Mouse (Mus musculus) urinary bladder, postnatal 4 days (tissue): ENCODE measurements around the gene Nlrp9b.
"Not testable (repeated sequence)": the region's sequence is repeated elsewhere in the genome, so short reads cannot be mapped to it uniquely, and the experiment has no call there.

ENCODE experiments used
- DNase-seq, 2 experiments: peaks; one replicate each; pipeline ENCODE4 v3.0.0; 2021 to 2022; ENCODE audit warnings: low spot score in 2 of 2

Nlrp9b gene

DNA sequence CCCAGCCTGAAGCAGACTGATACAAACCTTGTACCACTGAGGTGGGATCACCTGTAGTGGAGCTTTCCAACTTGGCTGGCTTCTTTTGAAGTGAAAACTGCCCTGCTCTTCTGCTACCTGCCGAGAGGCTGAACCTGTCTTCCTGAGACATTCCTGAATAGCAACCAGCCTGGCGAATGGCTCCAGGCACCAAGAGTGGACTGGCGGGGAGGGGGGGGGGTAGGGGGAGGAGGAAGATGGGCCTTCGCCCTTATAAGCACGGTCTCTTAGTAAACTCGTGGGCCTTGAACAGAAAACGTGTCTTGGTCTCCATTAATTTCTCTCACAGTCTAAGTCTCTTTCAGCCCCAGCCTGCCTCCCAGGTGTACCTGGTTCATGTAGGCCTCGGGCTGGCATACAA, at the start of gene Nlrp9b:
Nlrp9b (plus strand) TSS at position 301 of the 400 bp plus-strand sequence.
- not testable (repeated sequence) for DNase-seq

DNA sequence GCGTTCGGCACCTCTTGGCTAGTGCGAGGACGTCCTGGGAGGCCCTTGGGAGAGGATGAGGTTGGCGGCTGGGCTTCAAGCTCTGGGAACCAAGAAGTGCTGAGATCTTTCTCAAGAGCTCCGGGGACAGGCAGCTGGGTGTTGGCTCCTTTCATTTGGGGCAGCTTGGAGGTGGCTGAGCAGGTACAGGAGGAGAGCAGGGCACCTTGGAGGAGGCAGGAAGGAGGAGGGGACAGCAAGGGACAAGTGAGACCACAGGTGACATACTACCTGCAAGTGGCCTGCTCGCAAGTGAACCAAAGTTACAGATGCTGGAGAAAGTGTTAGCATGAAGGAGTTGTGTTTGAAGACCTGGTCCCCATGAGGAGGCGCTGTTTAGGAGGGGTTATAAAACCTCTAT, 46.6 kb upstream of the Nlrp9b start:
- no peak for DNase-seq

DNA sequence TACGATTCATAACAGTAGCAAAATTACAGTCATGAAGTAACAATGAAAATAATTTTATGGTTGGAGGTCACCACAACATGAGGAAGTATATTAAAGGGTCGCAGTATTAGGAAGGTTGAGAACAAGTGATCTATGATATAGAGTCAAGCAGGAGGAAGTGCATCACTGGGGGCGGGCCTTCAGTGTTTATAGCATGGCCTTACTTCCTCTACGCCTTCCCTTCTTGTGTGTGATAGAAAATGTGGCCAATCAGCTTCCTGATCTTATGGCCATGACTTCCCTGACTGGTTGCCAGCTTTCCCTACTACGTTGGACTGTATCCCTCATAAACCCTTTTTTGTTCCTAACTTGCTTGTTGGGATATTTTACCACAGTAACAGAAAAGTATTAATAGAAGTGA, 46.1 kb upstream of the Nlrp9b start:
- DNase-seq: no peak

DNA sequence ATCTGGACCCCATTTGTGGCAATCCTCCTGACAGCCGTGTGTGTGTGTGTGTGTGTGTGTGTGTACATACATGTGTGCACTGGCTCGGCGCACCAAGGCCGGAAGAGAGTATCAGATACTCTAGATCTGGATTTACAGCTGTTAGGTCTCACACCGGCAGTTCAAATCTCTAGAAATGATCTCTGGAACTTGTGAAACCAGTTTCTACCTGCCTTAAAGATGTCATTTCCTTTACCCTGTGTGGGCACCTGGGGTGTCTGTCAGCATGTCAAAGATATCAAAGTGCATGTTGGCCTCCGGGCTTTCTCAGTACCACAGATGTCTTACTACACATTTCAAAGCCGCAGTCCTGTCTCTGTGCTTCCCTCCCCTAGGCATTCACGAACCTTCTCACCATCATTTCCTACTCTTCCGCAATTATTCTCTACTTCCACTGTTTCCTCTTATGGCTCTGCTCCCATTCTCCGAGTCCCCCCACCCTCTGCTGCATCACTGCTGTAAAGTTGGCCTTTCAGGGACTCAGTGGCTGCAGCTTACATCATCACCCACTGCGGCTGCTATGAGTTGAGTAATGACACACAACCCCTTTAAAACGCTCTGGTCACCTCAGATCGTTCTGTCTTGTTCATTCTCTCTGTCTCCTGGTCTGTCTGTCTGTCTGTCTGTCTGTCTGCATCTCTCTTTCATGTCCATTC, 45.3 kb upstream of the Nlrp9b start:
- no peak for DNase-seq

DNA sequence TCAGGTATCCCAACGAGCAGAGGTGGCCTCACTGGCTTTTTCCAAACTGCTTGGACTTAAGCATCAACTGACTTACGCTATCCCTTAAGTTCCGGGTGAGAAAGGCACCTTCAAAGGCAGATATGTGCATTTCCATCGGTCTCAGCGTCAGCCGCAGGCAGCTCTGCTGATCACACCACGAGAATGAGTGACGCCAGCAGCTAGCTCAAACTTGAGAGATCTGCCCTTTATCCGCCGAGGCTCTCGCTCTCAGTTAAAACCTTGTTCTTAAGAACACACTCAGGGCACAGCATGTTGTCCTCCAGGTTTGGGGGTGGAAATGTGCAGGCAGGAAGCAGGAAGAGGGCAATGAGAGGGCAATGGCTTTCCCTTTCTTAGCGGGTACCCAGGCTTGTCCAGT, 42.3 kb upstream of the Nlrp9b start:
- no peak for DNase-seq

DNA sequence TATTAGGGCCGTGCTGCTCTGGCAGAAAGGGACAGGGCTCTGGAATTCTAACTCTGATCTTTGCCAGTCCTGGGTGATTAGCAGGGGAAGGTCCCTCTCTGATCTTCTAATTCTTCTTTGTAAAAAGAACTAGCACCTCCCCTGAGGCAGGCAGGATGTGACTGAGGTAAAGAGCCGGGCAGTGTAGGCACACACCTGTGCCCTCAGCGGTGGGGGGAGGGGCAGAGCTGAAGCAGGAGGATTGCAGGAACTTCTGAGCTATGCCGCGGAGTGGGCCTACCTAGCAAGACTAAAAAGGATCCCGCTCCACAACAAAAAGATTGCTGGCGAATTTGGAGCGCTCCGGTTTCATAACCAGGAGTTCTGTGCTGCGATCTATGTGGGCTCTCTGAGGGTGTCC, 41.3 kb upstream of the Nlrp9b start:
- DNase-seq: no peak

DNA sequence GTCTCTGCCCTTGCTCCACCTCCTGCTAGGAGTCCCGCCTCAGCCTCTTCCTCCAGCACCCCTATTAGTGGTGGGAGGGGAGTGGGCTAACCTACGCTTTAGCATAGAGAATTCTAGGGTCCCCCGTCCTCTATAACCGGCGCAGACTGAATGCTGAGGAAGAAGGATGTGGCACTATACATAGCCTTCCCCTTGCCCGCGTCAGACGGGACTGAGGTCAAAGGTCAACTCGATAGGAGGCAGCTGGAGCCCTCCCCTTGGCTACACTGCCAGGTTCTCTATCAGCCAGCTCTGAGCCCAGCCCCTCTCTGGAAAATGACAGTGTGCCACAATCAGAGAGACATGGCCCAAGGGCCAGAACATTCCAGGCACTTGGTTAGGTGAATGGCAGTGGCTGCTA, 40.7 kb upstream of the Nlrp9b start, which contains the start of gene Igsf23:
Igsf23 (minus strand) TSS at position 168 of the 400 bp plus-strand sequence.
- DNase-seq: no peak

DNA sequence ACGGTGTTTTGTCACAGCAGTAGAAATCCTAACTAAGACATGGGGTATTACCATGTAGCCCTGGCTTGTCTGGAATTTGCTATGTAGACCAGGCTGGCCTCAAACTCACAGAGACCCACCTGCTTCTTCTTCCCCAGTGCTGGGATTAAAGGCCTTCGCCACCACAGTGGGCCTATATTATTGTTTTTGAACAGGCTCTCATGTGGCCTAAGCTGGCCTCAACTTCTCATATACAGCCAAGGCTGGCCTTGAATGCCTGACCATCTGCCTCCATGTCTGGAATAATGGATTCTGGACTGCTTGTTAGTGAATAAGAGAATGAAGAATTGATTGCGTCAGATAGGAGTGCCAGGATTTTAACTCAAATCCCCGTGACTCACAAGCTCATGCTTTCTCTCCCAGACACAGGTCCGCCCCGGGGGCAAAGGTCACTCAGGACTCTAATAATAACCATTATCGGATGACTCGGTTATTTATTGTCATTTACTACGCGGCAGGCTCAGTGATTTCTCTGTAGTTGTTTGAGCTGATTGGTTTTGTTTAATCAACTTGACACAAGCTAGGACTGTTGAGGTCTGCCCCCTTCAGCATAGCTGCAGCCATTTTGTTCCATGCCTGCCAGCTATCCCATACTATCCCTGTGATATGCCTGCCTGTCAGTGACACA, 38.8 kb upstream of the Nlrp9b start:
- DNase-seq: no peak

DNA sequence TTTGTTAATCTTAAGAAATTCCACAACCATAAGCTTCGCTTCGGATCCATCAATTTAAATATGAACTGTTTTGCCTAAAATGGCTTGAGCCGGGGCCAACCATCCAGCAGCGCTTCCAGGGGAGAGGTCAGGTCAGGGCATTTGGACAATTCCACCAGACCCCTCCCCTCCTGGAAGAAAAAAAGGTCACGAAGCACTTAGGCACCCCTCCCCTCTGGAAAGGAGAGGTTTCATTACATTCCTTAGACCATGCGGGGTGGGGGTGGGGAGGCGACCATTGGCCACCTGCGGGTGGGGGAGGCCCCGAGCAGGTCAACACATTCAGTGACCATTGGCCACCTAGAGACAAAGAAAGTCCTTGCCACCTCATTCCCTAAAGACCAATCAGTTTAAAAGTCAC, 38.2 kb upstream of the Nlrp9b start:
- no peak for DNase-seq

DNA sequence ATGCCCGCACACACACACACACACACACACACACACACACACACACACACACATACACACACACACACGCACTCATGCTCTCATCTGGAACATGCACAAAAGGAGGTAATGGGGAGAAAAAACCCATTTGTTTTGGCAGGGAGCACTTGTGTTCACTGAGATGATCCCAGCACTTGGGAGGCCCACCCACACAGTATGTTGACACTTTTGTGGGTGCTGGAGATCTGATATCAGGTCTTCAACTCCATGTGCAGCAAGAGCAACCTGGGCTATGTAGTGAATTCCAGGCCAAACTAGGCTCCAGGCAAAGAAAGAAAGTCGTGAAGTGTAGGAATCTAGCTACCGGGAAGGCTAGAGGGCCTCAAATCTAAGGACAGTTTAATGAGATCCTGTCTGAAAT, 35.4 kb upstream of the Nlrp9b start:
- no peak for DNase-seq

DNA sequence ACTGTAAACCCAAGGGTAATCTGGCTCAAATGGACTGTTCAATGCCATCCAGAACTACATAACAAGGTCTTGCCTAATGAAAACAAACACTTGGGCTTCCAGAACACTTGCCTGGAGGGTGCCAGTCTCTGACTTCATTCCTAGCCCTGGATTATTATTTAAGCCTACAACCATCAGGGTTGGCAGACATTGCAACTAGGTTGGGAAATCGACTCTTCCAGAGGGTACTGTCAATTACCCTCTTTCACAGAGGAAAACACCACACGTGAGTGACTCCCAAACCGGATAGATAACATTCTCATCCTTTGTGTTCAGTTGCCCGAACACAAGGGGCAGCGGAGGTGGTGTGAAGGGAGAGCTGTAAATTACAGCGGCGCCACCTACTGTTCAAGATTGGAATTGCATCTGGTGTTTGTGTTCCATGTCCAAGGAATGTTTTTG, 34.9 kb upstream of the Nlrp9b start:
- DNase-seq: peak; percentile 72 to 92

DNA sequence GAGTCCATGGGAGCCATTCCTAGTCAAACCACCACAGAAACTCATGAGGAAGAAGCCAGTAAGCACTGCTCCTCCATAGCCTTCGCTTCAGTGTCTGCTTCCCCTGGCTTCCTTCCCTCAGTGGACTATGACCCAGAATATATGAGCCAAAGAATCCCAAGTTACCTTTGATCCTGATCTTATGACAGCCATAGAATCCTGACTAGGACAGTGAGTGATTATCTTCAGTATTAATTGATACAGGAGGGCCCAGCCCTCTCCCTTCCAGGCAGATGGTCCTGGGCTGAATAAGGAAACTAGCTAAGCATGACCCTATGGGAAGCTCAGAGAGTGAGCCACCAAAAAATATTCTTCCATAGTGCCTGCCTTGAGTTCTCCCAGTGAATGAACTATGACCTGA, 28.8 kb upstream of the Nlrp9b start:
- DNase-seq: no peak

DNA sequence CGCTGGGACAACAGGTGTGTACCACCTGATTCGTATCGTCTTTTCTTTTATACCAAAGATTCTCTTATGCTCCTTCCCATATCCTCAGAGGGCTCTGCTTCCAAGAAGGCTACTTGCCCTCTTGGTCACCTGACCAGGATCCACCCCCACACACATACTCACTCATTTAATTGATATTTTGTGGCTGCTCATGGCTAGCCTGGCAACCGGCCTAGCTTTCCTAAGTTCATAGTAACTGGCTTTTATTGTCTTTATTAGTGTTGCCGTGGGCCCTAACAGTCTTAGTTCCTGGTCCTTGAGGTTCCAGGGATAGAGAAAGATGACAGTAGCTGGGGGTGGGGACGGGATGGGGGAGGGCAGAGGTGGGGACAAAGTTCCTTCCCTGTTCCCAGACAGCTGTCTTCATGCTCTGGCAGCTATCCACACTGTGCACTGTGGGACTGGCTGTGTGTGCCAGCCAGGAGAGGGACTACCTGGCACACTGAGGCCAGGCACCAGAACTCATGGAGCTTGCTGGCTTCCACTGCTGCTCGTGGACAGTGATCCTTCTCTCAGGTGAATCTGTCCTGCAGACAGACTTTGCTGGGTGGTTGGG, 26.2 kb upstream of the Nlrp9b start, which contains the start of gene Ceacam20:
Ceacam20 (plus strand) TSS at position 428 of the 595 bp plus-strand sequence.
- DNase-seq: peak in 1 of 2 experiments; percentile 23

DNA sequence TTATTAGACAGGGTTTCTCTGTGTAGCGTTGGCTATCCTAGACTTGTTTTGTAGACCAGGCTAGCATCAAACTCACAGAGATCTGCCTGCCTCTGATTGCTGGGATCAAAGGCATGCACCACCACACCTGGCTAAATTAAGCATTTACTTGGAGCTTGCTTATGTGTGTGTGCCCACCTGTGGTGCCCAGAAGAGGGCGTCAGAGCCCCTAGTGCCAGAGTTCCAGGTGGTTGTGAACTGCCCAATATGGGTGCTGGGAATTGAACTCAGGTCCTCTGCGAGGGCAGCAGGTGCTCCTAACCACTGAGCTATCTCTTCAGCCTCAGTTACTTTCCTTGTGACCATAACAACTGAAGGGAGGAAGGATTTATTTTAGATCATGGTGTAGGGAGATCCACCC, 22.2 kb upstream of the Nlrp9b start:
- peak in 1 of 2 experiments; percentile 50 for DNase-seq

DNA sequence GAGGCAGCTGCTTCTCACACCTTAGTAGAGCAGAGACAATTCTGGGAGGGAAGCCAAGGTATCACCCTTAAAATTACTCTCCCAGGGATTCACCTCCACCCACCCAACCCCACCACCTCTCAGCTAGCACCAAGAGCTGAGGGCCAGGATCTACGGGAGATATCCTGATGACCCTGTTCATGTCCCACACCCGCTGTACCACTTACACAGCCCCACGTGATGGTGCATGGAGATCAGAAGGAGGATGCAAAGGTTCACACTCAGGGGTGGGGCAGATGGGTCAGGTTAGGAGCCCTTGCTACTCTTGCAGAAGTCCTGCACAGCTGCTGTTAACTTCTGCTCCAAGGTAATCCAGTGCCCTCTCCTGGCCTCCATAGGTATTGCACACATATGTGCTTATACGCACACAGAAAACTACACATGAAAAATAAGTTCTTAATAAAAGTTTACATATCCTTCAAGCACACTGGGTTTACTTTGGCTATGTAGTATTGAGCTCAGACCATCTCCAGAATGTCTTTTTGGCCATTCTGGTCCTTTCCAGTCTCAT, 21.6 kb upstream of the Nlrp9b start:
- peak in 1 of 2 experiments; percentile 42 for DNase-seq

DNA sequence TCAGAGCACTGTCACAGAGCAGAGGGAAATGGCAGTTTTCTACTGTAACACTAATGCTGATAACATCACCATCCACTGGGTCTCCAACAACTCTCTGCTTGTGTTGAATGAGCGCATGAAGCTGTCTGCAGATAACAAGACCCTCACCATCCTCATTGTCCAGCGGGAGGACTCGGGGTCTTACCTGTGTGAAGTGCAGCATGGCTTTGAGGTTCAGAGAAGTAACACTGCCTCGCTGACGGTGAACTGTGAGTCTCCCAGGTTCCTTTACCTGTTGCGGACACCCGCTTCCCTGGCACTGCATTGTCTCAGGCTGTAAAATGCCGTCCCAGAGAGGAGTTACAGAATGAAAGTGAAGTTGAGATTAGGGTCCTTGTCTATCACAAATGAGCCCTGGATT, 21.1 kb upstream of the Nlrp9b start:
- DNase-seq: peak in 1 of 2 experiments; percentile 52

DNA sequence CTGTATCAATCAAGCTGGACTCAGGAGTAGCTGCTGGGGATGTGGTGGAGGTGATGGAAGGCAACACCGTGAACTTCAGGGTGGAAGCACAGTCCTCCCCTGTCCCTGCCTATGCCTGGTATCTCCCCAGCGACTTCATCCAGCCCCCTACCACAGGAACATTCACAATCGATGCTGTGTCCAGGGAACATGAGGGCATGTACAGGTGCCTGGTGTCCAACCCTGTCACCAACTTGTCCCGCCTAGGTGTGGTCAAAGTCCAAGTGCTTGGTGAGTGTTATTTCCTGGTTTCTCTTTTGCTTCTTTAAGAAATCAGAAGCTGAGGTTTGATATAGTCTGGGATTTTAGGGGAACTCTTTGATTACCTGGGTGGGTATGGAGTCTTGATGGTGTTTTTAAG, 19.7 kb upstream of the Nlrp9b start:
- peak in 1 of 2 experiments; percentile 25 for DNase-seq

DNA sequence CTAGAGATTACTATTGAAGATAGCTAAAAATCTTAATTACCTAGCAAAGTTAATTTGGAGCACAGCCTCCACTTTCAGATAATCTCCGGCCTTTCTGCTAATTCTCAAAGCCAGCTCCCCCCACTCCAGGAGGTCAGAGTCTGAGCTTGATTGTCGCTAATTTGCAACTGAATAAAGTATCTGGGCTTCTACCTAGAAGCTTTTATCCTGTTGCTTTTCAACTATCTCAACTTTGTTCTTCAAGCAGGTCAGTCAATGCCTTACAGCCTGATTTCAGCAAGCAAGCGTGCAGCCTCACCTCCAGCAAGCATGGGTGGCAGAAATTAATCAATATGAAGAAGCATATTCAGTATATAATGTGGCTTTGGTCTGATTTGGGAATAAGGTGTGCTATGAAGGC, 5.5 kb downstream of the Nlrp9b start:
- not testable (repeated sequence) for DNase-seq

DNA sequence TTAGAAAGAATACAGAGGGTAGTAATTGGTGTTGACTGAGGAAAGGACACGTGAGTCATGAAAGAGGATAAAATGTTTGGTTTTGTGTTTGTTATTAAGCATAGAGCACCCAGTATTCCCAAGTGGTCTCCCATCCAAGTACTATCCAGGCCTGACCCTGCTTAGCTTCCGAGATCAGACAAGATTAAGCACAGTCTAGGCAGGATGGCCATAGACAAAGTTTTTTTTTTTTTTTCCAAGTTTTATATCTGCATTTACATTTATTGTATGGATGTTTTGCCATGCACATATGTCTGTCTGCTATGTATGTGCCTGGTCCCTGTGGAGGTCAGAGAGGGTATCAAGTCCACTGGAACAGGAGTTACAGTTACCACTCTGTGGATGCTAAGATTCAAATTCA, 18.7 kb downstream of the Nlrp9b start:
- DNase-seq: no peak

DNA sequence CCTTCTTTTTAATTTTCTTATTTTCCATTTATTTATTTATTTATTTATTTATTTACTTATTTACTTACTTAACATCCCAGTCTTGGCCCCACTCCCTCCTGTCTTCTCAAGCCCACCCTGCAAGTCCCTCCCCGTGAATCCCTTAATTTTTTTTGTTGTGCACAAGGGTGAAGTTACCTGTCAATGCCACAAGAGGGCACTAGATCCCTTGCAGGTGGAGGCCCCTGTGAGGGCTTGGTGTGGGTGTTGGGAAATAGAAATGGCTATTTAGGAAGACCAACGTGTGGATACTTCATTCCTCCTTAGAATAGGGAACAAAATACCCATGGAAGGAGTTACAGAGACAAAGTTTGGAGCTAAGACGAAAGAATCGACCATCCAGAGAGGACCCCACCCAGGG, 72.8 kb downstream of the Nlrp9b start:
- DNase-seq: not testable (repeated sequence)

DNA sequence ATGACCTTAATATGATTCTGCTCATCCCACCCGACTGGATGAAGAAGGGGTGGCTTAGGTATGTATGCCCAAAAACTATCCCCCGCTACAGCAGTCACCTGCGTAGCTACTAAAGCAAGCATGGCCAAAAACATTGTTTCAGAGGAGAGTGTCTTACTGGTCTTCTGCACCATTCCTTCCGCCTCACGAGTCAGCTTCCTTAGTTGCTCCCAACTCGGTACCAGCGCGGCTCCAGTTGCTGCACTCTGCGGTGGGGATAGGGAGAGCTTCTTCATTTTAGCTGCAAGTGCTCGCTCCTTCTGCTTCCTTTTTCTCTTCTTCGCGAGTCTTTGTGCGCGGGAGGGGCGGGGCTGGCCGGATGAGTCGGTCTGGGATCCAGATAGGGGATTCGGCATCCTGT, 86.9 kb downstream of the Nlrp9b start:
- DNase-seq: not testable (repeated sequence)

DNA sequence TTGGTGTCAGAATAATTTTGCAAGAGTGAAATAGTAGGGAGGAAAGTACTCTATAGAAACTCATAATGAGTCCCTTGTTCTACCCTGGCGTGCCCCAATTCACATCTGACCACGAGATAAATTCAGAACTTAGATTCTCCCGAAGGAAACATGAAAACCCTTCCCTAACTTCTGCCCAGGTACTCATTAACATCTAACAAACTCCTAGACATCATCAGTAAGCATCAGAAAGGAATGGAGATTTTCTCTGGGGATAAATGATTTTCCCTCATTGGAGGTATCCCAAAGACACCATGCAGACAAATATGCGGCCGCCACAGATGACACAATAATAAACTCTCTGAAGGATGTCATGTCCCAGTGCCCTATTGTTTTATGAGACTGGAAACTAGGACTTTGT, 108.1 kb downstream of the Nlrp9b start, which contains the start of gene Vmn1r91:
Vmn1r91 (plus strand) TSS at position 301 of the 400 bp plus-strand sequence.
- not testable (repeated sequence) for DNase-seq
